Mouse (Mus musculus) heart, adult 2 months (tissue): Measurements from ENCODE around the gene Arpc1a. TPM values are rescaled to one million over a fixed set of nuclear protein-coding genes. Genes with fewer than 3 reads are reported as not detected.
"Not testable (repeated sequence)": the region's sequence is repeated elsewhere in the genome, so short reads cannot be mapped to it uniquely, and the experiment has no call there.

Experiments used
- DNase-seq, 2 experiments: peaks; one replicate each; pipeline ENCODE4 v3.0.0; 2021
- H3K27ac ChIP-seq: fragments of 200-600 bp; 2 replicates; pipeline ENCODE4 v1.8.1; 2022
- H3K27me3 ChIP-seq: fragments of 200-500 bp; 2 replicates; pipeline ENCODE4 v1.6.1; 2012; ENCODE audit warnings: mild to moderate bottlenecking, low read length, inconsistent platforms, mixed read lengths; ENCODE audit not compliant: control insufficient read depth, insufficient read depth
- H3K36me3 ChIP-seq: fragments of 200-500 bp; 2 replicates; pipeline ENCODE4 v1.6.1; 2012; ENCODE audit warnings: low read length, inconsistent platforms; ENCODE audit not compliant: control insufficient read depth, insufficient read depth
- H3K4me1 ChIP-seq: fragments of 200-500 bp; 2 replicates; pipeline ENCODE4 v1.6.1; 2011; ENCODE audit warnings: low read length; ENCODE audit not compliant: control insufficient read depth, insufficient read depth
- H3K4me3 ChIP-seq: fragments of 200-600 bp; 2 replicates; pipeline ENCODE4 v1.8.1; 2022
- H3K79me2 ChIP-seq: fragments of 200-500 bp; replicated peaks from 2 replicates; pipeline ENCODE4 v1.6.1; 2012; ENCODE audit warnings: mild to moderate bottlenecking, inconsistent platforms, low read length, moderate library complexity, mixed read lengths; ENCODE audit not compliant: control insufficient read depth, insufficient read depth
- H3K9ac ChIP-seq: fragments of 200-500 bp; 2 replicates; pipeline ENCODE4 v1.6.1; 2012; ENCODE audit warnings: low read depth, mild to moderate bottlenecking, control low read depth, inconsistent platforms, low read length, mixed read lengths
- CTCF ChIP-seq: fragments of 200-600 bp; IDR thresholded peaks from 2 replicates; pipeline ENCODE4 v1.8.1; 2022; ENCODE audit warnings: antibody characterized with exemption, mild to moderate bottlenecking, moderate library complexity
- EP300 ChIP-seq: fragments of 200-500 bp; IDR thresholded peaks from 2 replicates; pipeline ENCODE4 v1.6.1; 2011; ENCODE audit warnings: low read depth, low read length, control low read depth; ENCODE audit not compliant: insufficient read depth
- POLR2A ChIP-seq: fragments of 200-500 bp; IDR thresholded peaks from 2 replicates; pipeline ENCODE4 v1.6.1; 2011; ENCODE audit warnings: mild to moderate bottlenecking, low read depth, low read length, control low read depth; ENCODE audit not compliant: insufficient read depth
- WGBS: fragments of 180-500 bp; shearing (Covaris S2); methylation state at CpG from one replicate; pipeline ENCODE4 v1.1.7; 2018; 5-methylcytosine and 5-hydroxymethylcytosine counted together
- intact Hi-C: fragments of 180-260 bp; cut with DNase I; formaldehyde crosslinking; loops from one replicate; pipeline ENCODE4 v1.15.1; 2025
- polyA plus RNA-seq: library from polyadenylated mRNA; depleted of rRNA; stranded (reverse); fragments of >200 nt; gene quantifications from 2 replicates; pipeline ENCODE4 v1.2.3, GENCODE M21; 2012
- total RNA-seq, 2 experiments: library from RNA; stranded (reverse); gene quantifications; 2 replicates each; pipeline ENCODE4 v1.2.3; 2021

The Arpc1a gene
- total and polyA plus RNA-seq, 3 experiments: 60.4 to 67.8 (median 64.4) TPM

GRCm38 (mm10) chr5:145081866-145082613, 1.6 kb upstream of the Arpc1a start:
- TF ChIP-seq POLR2A (no peak), EP300 (no peak), CTCF (no peak)

GRCm38 (mm10) chr5:145083201-145083600, 429 bp upstream of the Arpc1a start:
- peak overlapping the region; percentile 91 for H3K4me3 ChIP-seq
- DNase-seq, H3K27me3 ChIP-seq, H3K4me1 ChIP-seq, intact Hi-C loops, H3K36me3 ChIP-seq, H3K79me2 ChIP-seq: not testable (repeated sequence)
- H3K9ac ChIP-seq: peak overlapping the region; percentile 52
- 43% methylated on average over 6 of the region's 6 CpGs for WGBS
- H3K27ac ChIP-seq: peak overlapping the region; percentile 88

More at GRCm38 (mm10) chr5:145081866-145082613, 1.6 kb upstream of the Arpc1a start:
- intact Hi-C loops: no loop called here
- Histone ChIP-seq H3K36me3 (peaks cover 4% of the 10 kb centered on the region; the same call in 1 of the 2 replicates), H3K9ac (no peak overlapping the region), H3K4me3 (no peak overlapping the region), H3K27me3 (no peaks in the 10 kb centered on the region), H3K79me2 (peaks cover 8% of the 10 kb centered on the region), H3K4me1 (no peaks in the 10 kb centered on the region), H3K27ac (no peak overlapping the region)
- no peak for DNase-seq
- 81% methylated on average over 10 of the region's 10 CpGs for WGBS

- H3K36me3 ChIP-seq: peaks cover 4% of the 10 kb centered on the region; the same call in 1 of the 2 replicates
- no peak overlapping the region; the same call in 1 of the 2 replicates for H3K9ac ChIP-seq
- intact Hi-C loops: loop anchor here (2.0 kb wide), 2 partner anchors 32 to 54 kb away; no protein-coding TSS in a partner anchor
- TF ChIP-seq CTCF (no peak), POLR2A (no peak), EP300 (no peak)
- peaks cover 10% of the 10 kb centered on the region for H3K79me2 ChIP-seq
- whole genome bisulfite sequencing: 36% methylated on average over 2 of the region's 2 CpGs
- DNase-seq: no peak
- peak overlapping the region; percentile 91 for H3K4me3 ChIP-seq
- H3K27ac ChIP-seq: no peak overlapping the region
- no peaks in the 10 kb centered on the region for H3K27me3 ChIP-seq
- no peaks in the 10 kb centered on the region for H3K4me1 ChIP-seq
Measured at GRCm38 (mm10) chr5:145084822-145085221, 1.2 kb downstream of the Arpc1a start.

- no peak for TF ChIP-seq EP300
- peak; percentile 27; the same call in 1 of the 2 replicates for TF ChIP-seq CTCF
- Histone ChIP-seq H3K4me3 (no peak overlapping the region), H3K27ac (no peak overlapping the region), H3K36me3 (peaks cover 6% of the 10 kb centered on the region; the same call in 1 of the 2 replicates), H3K4me1 (no peaks in the 10 kb centered on the region), H3K27me3 (no peaks in the 10 kb centered on the region), H3K9ac (no peak overlapping the region), H3K79me2 (peaks cover 12% of the 10 kb centered on the region)
- DNase-seq: no peak
- 100% methylated on average over 2 of the region's 2 CpGs for WGBS
- intact Hi-C loops: no loop called here
Measured at GRCm38 (mm10) chr5:145088186-145088585, 4.6 kb downstream of the Arpc1a start.

GRCm38 (mm10) chr5:145089878-145090277, 6.2 kb downstream of the Arpc1a start:
- peaks cover 2% of the 10 kb centered on the region; the same call in 1 of the 2 replicates for H3K36me3 ChIP-seq
- H3K79me2 ChIP-seq: peaks cover 6% of the 10 kb centered on the region
- H3K4me3 ChIP-seq: no peak overlapping the region
- no peak overlapping the region for H3K27ac ChIP-seq
- H3K27me3 ChIP-seq: no peaks in the 10 kb centered on the region
- no peak overlapping the region for H3K9ac ChIP-seq
- no peaks in the 10 kb centered on the region for H3K4me1 ChIP-seq
- WGBS: 65% methylated on average over 3 of the region's 3 CpGs
- no peak for TF ChIP-seq POLR2A
- no peak for TF ChIP-seq EP300
- no peak for TF ChIP-seq CTCF
- intact Hi-C loops: no loop called here
- DNase-seq: no peak

GRCm38 (mm10) chr5:145096195-145096594, 12.6 kb downstream of the Arpc1a start:
- TF ChIP-seq EP300 (no peak), POLR2A (no peak), CTCF (no peak)
- 0 out of 2 replicates have a peak, but pooled peaks cover 2% of the 10 kb centered on the region for H3K79me2 ChIP-seq
- H3K4me1 ChIP-seq: no peaks in the 10 kb centered on the region
- no peak overlapping the region for H3K4me3 ChIP-seq
- intact Hi-C loops: no loop called here
- no peak overlapping the region for H3K9ac ChIP-seq
- no peak for DNase-seq
- H3K27me3 ChIP-seq: no peaks in the 10 kb centered on the region
- H3K27ac ChIP-seq: no peak overlapping the region
- WGBS: 67% methylated on average over 4 of the region's 4 CpGs
- peaks cover 2% of the 10 kb centered on the region; the same call in 1 of the 2 replicates for H3K36me3 ChIP-seq
